Mouse (Mus musculus) left cerebral cortex, adult 8-10 months (tissue): ENCODE data around the gene Cluh. TPM values are rescaled to one million over a fixed set of nuclear protein-coding genes. Genes with fewer than 3 reads are reported as not detected.

Source experiments
- DNase-seq, 2 experiments: peaks; one replicate each; pipeline ENCODE4 v3.0.0; 2022; ENCODE audit warnings: low spot score in 2 of 2
- total RNA-seq, 4 experiments: library from RNA; stranded (reverse); gene quantifications; 2 replicates each; pipeline ENCODE4 v1.2.4; 2022

Gene Cluh
- 10 to 100 TPM; 63.0 to 77.5 (median 73.7) TPM for total RNA-seq

GRCm38 (mm10) chr11:74649095-74649646 lies at the start of gene Cluh:
Cluh (plus strand) TSS chr11:74649495.
- peak; percentile 97 to 99 for DNase-seq

- DNase-seq: no peak
Observed at GRCm38 (mm10) chr11:74602286-74602685, 47.0 kb upstream of the Cluh start.

- DNase-seq: no peak
Observed at GRCm38 (mm10) chr11:74610068-74610467, 39.2 kb upstream of the Cluh start.

- DNase-seq: no peak
Observed at GRCm38 (mm10) chr11:74610545-74611176, 38.6 kb upstream of the Cluh start, which contains the start of gene Rap1gap2. Rap1gap2 (minus strand) TSS chr11:74610915.

GRCm38 (mm10) chr11:74611437-74611836 lies 37.9 kb upstream of the Cluh start:
- no peak for DNase-seq

GRCm38 (mm10) chr11:74613428-74613827 lies 35.9 kb upstream of the Cluh start:
- DNase-seq: no peak

- DNase-seq: no peak
Observed at GRCm38 (mm10) chr11:74615571-74615970, 33.7 kb upstream of the Cluh start.

GRCm38 (mm10) chr11:74619201-74619955 lies 29.9 kb upstream of the Cluh start, which contains the start of gene Ccdc92b:
Ccdc92b (plus strand) TSS chr11:74619605.
- peak in 1 of 2 experiments; percentile 60 for DNase-seq

- no peak for DNase-seq
Observed at GRCm38 (mm10) chr11:74619956-74620300, 29.4 kb upstream of the Cluh start.

GRCm38 (mm10) chr11:74621974-74622669 lies 27.2 kb upstream of the Cluh start:
- DNase-seq: no peak

- DNase-seq: no peak
Observed at GRCm38 (mm10) chr11:74623693-74624092, 25.6 kb upstream of the Cluh start.

GRCm38 (mm10) chr11:74625333-74625732 lies 24.0 kb upstream of the Cluh start:
- DNase-seq: no peak

- no peak for DNase-seq
Observed at GRCm38 (mm10) chr11:74627481-74627880, 21.8 kb upstream of the Cluh start.

- DNase-seq: no peak
Observed at GRCm38 (mm10) chr11:74631880-74632789, 17.2 kb upstream of the Cluh start.

- no peak for DNase-seq
Observed at GRCm38 (mm10) chr11:74634490-74635275, 14.6 kb upstream of the Cluh start.

- DNase-seq: no peak
Observed at GRCm38 (mm10) chr11:74637486-74637885, 11.8 kb upstream of the Cluh start.

GRCm38 (mm10) chr11:74637971-74638790 lies 11.1 kb upstream of the Cluh start:
- peak; percentile 53 to 75 for DNase-seq

- no peak for DNase-seq
Observed at GRCm38 (mm10) chr11:74638791-74639411, 10.4 kb upstream of the Cluh start.

- DNase-seq: no peak
Observed at GRCm38 (mm10) chr11:74639628-74640027, 9.7 kb upstream of the Cluh start.
